Mouse (Mus musculus): Measurements from ENCODE around the gene Rxra. TPM values are rescaled to one million over a fixed set of nuclear protein-coding genes. Genes with fewer than 3 reads are reported as not detected.

Gene Rxra
- polyA plus RNA-seq, 1 experiment from 2014 or later = 10.3 TPM

Other genes with a start within 250 kb of the Rxra start
- 7.6 and 8.0 TPM in 2 replicates for gene Vav2, start 249.4 kb upstream of the Rxra start, polyA plus RNA-seq (2014; fragmentation: Nextera tagmentation; extraction: Ambion mirVana)
- 11.0 and 11.5 TPM in 2 replicates for gene Brd3os, start 234.1 kb upstream of the Rxra start, polyA plus RNA-seq (2014; fragmentation: Nextera tagmentation; extraction: Ambion mirVana)
- gene Brd3, start 168.8 kb upstream of the Rxra start, polyA plus RNA-seq (2014; fragmentation: Nextera tagmentation; extraction: Ambion mirVana) = 120 and 134 TPM in 2 replicates
- gene Wdr5, start 161.3 kb upstream of the Rxra start, polyA plus RNA-seq (2014; fragmentation: Nextera tagmentation; extraction: Ambion mirVana) = 48.7 and 49.2 TPM in 2 replicates
- 160 and 167 TPM in 2 replicates for gene Col5a1, start 210.0 kb downstream of the Rxra start, polyA plus RNA-seq (2014; fragmentation: Nextera tagmentation; extraction: Ambion mirVana)